Mouse (Mus musculus) bone marrow macrophage, adult 2 months (primary cell): ENCODE measurements at regions not wholly inside any gene's neighbourhood (a gene's known extent, or its start where the extent isn't known, plus 50 kb on each side); places are given as distances from the start of the nearest gene placed in this dataset.

Experiments used
- CTCF ChIP-seq: IDR thresholded peaks from 2 replicates; pipeline ENCODE4 v1.5.1; 2012; ENCODE audit warnings: low read depth, mild to moderate bottlenecking, low read length, moderate library complexity
- POLR2A ChIP-seq: IDR thresholded peaks from 2 replicates; pipeline ENCODE4 v1.6.1; 2012; ENCODE audit warnings: mild to moderate bottlenecking, low read depth, low read length, borderline replicate concordance

- no peak for TF ChIP-seq CTCF
- no peak for TF ChIP-seq POLR2A
Observed at GRCm38 (mm10) chr10:125679644-125680043, 286.3 kb upstream of the Lrig3 start.
